Mouse (Mus musculus) erythroblast, embryonic 14.5 days (primary cell): ENCODE measurements around the gene Smpd1.

ENCODE experiments used
- GATA1 ChIP-seq: IDR thresholded peaks from 2 replicates; pipeline ENCODE4 v1.6.1; 2012; ENCODE audit warnings: low read length, inconsistent platforms, mixed read lengths
- TAL1 ChIP-seq: IDR thresholded peaks from 3 replicates; pipeline ENCODE4 v1.6.1; 2012; ENCODE audit warnings: low read length, inconsistent platforms, mixed read lengths

GRCm38 (mm10) chr7:105507257-105507656 lies 46.9 kb upstream of the Smpd1 start:
- no peak for TF ChIP-seq TAL1
- no peak for TF ChIP-seq GATA1
